Mouse (Mus musculus) cortical plate, adult 2 months (tissue): ENCODE measurements around the gene Smoc1.
A peak's percentile ranks its signal among the peaks of the same experiment; 100 is the strongest.

Source experiments
- CTCF ChIP-seq: fragments of 200-500 bp; IDR thresholded peaks from 2 replicates; pipeline ENCODE4 v1.5.1; 2011; ENCODE audit warnings: mild to moderate bottlenecking, control low read depth, low read length; ENCODE audit not compliant: insufficient read depth; ENCODE audit errors: extremely low read depth
- POLR2A ChIP-seq: fragments of 200-500 bp; IDR thresholded peaks from 2 replicates; pipeline ENCODE4 v1.6.1; 2011; ENCODE audit warnings: mild to moderate bottlenecking, low read length, control low read depth; ENCODE audit not compliant: insufficient read depth; ENCODE audit errors: extremely low read depth

- TF ChIP-seq CTCF: peak; percentile 24; the same call in 1 of the 2 replicates
- TF ChIP-seq POLR2A: no peak
Observed at GRCm38 (mm10) chr12:81170076-81170475, 143.5 kb downstream of the Smoc1 start.
